Comparison of ENCODE assay signal across 19 mouse cellular contexts in the genomic region with DNA sequence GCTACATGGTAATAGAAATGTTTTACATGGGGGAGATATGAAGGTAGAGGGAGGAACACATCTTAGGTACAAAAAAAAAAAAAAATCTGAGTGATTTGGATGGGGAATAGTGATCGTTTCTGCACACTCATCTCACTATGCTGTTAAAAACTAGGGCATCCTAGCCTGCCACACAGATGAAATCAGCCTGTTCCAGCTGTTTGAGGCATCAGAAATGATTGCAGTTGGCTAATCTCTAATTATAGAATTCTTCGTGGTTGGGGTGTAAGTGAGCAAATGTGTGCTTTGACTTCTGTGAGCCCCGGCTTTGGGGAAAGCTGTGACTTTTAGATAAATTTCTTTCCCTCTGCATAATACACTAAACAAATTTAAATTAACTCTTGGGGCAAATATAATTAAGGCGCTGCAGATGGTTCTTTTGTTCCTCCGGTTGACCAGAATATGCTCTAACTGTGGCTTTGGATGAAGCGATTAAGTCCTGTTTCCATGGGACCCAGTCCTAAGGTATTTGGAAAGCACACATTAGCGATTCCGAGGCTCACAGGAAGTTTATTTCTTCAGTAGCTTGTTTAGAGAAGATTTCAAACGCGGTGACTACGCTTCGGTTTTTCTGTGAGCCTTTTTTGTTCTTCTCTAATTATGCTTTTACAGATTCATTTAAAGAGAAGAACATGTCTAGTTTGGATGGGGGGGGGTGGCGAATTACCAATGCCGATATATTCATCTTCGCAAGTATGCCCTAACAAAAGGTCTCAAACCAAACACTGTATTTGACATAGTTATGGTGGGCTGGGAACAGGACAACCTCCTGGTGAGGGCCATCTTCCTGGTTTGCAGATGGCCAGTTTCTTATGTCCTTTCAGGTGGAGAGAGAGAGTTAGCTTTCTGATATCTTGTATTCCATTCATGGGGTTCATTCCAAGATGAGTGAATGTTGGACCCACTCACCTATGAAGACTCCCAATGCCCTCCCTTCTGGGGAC. TPM values are rescaled to one million over a fixed set of nuclear protein-coding genes. Genes with fewer than 3 reads are reported as not detected.
DNase-seq lines count a peak whose midpoint lies in the region; ATAC-seq and TF ChIP-seq lines count a peak whose summit lies in the region.
"Had no signal": no experiment of that assay in that cellular context is flagged by ENCODE, and none has a peak within 500 bp of the region (broad histone marks: within the 10 kb centered on the region; RNA-seq: fewer than 3 reads in every experiment).

No protein-coding gene starts in this region.

- H3K27me3 ChIP-seq in forebrain, embryonic 14.5 days (replicated peaks; ENCODE audit: control insufficient read depth, insufficient read depth, low read length): no peaks in the 10 kb centered on the region
- no peaks in the 10 kb centered on the region for H3K27me3 ChIP-seq in hindbrain, postnatal 0 days (ENCODE audit: insufficient read depth, low read length)
- no peaks in the 10 kb centered on the region for H3K27me3 ChIP-seq in neural tube, embryonic 14.5 days (ENCODE audit: control insufficient read depth, insufficient read depth, low read length)
- H3K27me3 ChIP-seq: heart, embryonic 12.5 days; liver, embryonic 12.5 days had no signal

- H3K36me3 ChIP-seq in forebrain, embryonic 14.5 days (ENCODE audit: control insufficient read depth, insufficient read depth, low read length): no peaks in the 10 kb centered on the region
- no peaks in the 10 kb centered on the region for H3K36me3 ChIP-seq in hindbrain, postnatal 0 days (ENCODE audit: insufficient read depth, low read length)
- no peaks in the 10 kb centered on the region for H3K36me3 ChIP-seq in neural tube, embryonic 14.5 days (ENCODE audit: control insufficient read depth, insufficient read depth, low read length)
- H3K36me3 ChIP-seq: G1E; heart, embryonic 12.5 days; liver, embryonic 12.5 days had no signal

- H3K27ac ChIP-seq in forebrain, embryonic 14.5 days (ENCODE audit: low read depth, low read length): no peak overlapping the region
- H3K27ac ChIP-seq in hindbrain, postnatal 0 days: no peak overlapping the region
- no peak overlapping the region for H3K27ac ChIP-seq in neural tube, embryonic 14.5 days (ENCODE audit: low read depth, low read length)
- H3K27ac ChIP-seq: liver, embryonic 12.5 days had no signal

- no peak for TF ChIP-seq CTCF in hindbrain, postnatal 0 days (IDR thresholded peaks at IDR 0.05; ENCODE audit: low read depth)

- no peak for DNase-seq in frontal cortex, postnatal 10 days (ENCODE audit: low spot score in 2 of 2)
- peak; percentile 69 for DNase-seq in forebrain, embryonic 14.5 days (ENCODE audit: low spot score)
- DNase-seq in hindbrain, postnatal 0 days (ENCODE audit: low spot score): peak; percentile 59
- DNase-seq in natural killer cell, adult 2 months (ENCODE audit: low spot score in 2 of 2): no peak
- no peak for DNase-seq in adrenal gland, adult (ENCODE audit: inconsistent age in 2 of 2, low spot score in 1 of 2)
- DNase-seq in urinary bladder, adult 2 months (ENCODE audit: low spot score): no peak
- DNase-seq: B cell, adult 2 months; gastrocnemius, postnatal 10 days; kidney, adult 9 months; lung, postnatal 36 days; right cerebral cortex, postnatal 14 days; thymus, postnatal 36 days had no signal

- H3K4me3 ChIP-seq in forebrain, embryonic 14.5 days (ENCODE audit: low read depth, low read length): no peak overlapping the region
- H3K4me3 ChIP-seq in hindbrain, postnatal 0 days (ENCODE audit: low read length): no peak overlapping the region
- no peak overlapping the region for H3K4me3 ChIP-seq in neural tube, embryonic 14.5 days (ENCODE audit: low read depth, low read length)
- H3K4me3 ChIP-seq: heart, embryonic 12.5 days; liver, embryonic 12.5 days had no signal

- peak overlapping the region; percentile 21; the same call in 1 of the 2 replicates for H3K4me2 ChIP-seq in forebrain, embryonic 14.5 days (ENCODE audit: low read length)
- peak overlapping the region; percentile 37 for H3K4me2 ChIP-seq in hindbrain, postnatal 0 days (ENCODE audit: low read depth, low read length)
- H3K4me2 ChIP-seq in neural tube, embryonic 14.5 days (ENCODE audit: low read depth, low read length): 0 out of 2 replicates have a peak overlapping the region, but pooled peaks have one; percentile 14
- H3K4me2 ChIP-seq: heart, embryonic 12.5 days; liver, embryonic 12.5 days had no signal

- peak; percentile 55; the same call in 1 of the 2 replicates for ATAC-seq in frontal cortex, adult (ENCODE audit: low TSS enrichment)
- ATAC-seq in forebrain, embryonic 14.5 days: peak; percentile 63
- ATAC-seq in hindbrain, postnatal 0 days: peak; percentile 62; the same call in 1 of the 2 replicates
- no peak; the same call in 1 of the 2 replicates for ATAC-seq in neural tube, embryonic 14.5 days (ENCODE audit: low read depth)
- ATAC-seq: liver, embryonic 12.5 days had no signal

- no peak overlapping the region for H3K9ac ChIP-seq in forebrain, embryonic 14.5 days (ENCODE audit: low read length)
- no peak overlapping the region for H3K9ac ChIP-seq in hindbrain, postnatal 0 days (replicated peaks; ENCODE audit: low read length)
- H3K9ac ChIP-seq in neural tube, embryonic 14.5 days (replicated peaks; ENCODE audit: low read depth, low read length): no peak overlapping the region
- H3K9ac ChIP-seq: heart, embryonic 12.5 days; liver, embryonic 12.5 days had no signal

- H3K4me1 ChIP-seq in forebrain, embryonic 14.5 days (ENCODE audit: control insufficient read depth, insufficient read depth, low read length): peaks cover 10% of the 10 kb centered on the region
- peaks cover 5% of the 10 kb centered on the region; the same call in 1 of the 2 replicates for H3K4me1 ChIP-seq in hindbrain, postnatal 0 days (ENCODE audit: insufficient read depth, low read length)
- H3K4me1 ChIP-seq in neural tube, embryonic 14.5 days (ENCODE audit: control insufficient read depth, insufficient read depth, low read length): 0 out of 2 replicates have a peak, but pooled peaks cover 2% of the 10 kb centered on the region
- H3K4me1 ChIP-seq: heart, embryonic 12.5 days; liver, embryonic 12.5 days had no signal

- 11% methylated on average over 15 of the region's 15 CpGs for WGBS in forebrain, embryonic 14.5 days
- WGBS in hindbrain, postnatal 0 days: 19% methylated on average over 15 of the region's 15 CpGs
- WGBS in neural tube, embryonic 14.5 days: 43% methylated on average over 15 of the region's 15 CpGs

- no peaks in the 10 kb centered on the region for H3K9me3 ChIP-seq in forebrain, embryonic 14.5 days (replicated peaks; ENCODE audit: control insufficient read depth, low read length)
- no peaks in the 10 kb centered on the region for H3K9me3 ChIP-seq in hindbrain, postnatal 0 days (ENCODE audit: low read length)
- no peaks in the 10 kb centered on the region for H3K9me3 ChIP-seq in neural tube, embryonic 14.5 days (ENCODE audit: control insufficient read depth, low read length)
- H3K9me3 ChIP-seq: heart, embryonic 12.5 days; liver, embryonic 12.5 days had no signal

RNA-seq across cellular contexts. Expression of gene Fam13c, which starts 20.7 kb away (rescaled TPM):
- 20.8 and 25.3 TPM in 2 replicates for polyA plus RNA-seq in forebrain, embryonic 14.5 days (2014; fragmentation: Nextera tagmentation; extraction: Ambion mirVana)
- total RNA-seq in hindbrain, postnatal 0 days (2014; rRNA removed): 6.8 and 7.7 TPM in 2 replicates
- 18.3 and 18.8 TPM in 2 replicates for polyA plus RNA-seq in hindbrain, postnatal 0 days (2015; fragmentation: Nextera tagmentation; extraction: Ambion mirVana)
- 21.8 and 22.4 TPM in 2 replicates for polyA plus RNA-seq in neural tube, embryonic 14.5 days (2014; fragmentation: Nextera tagmentation; extraction: Ambion mirVana)
- polyA plus RNA-seq in urinary bladder, adult 2 months (2012; rRNA removed): 11.5 and 23.5 TPM in 2 replicates
- total RNA-seq: common myeloid progenitor, adult 5-6 weeks; hematopoietic stem cell, adult 5-6 weeks had no signal
- polyA plus RNA-seq: G1E had no signal

Comparison
In these comparisons a context has a peak if more than half of its experiments do, and no peak if none do; other contexts are left out.
1. DNase-seq: peak in forebrain, embryonic 14.5 days (single experiment) and hindbrain, postnatal 0 days (single experiment); none in frontal cortex, postnatal 10 days (0 of 2), natural killer cell, adult 2 months (0 of 2), adrenal gland, adult (0 of 2) and urinary bladder, adult 2 months (single experiment).
2. Peak in every context shown above with its lines, with median percentiles within 50 percentile points of each other: H3K4me2 ChIP-seq.